Mouse (Mus musculus) heart, adult 11 months (tissue): ENCODE results near the gene Rpp14.
"Not testable (repeated sequence)": the region's sequence is repeated elsewhere in the genome, so short reads cannot be mapped to it uniquely, and the experiment has no call there.

ENCODE experiments used
- DNase-seq: peaks from one replicate; pipeline ENCODE4 v3.0.0; 2022

Gene Rpp14

DNA sequence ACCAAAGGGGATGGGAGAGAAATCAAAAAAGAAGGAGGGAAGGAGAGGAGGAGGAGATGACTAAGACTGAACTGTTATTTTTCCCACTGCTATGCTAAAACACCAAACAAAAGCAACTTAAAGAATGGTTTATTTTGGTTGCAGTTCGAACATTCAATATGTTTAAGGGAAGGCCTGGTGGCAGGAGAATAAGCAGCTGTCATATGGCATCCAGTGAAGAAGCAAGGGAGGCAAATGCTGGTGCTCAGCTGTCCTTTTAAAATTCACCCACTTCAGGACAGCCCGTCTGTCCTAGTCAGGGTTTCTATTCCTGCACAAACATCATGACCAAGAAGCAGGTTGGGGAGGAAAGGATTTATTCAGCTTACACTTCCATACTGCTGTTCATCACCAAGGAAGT is 37.2 kb downstream of the Rpp14 start:
- DNase-seq = no peak

DNA sequence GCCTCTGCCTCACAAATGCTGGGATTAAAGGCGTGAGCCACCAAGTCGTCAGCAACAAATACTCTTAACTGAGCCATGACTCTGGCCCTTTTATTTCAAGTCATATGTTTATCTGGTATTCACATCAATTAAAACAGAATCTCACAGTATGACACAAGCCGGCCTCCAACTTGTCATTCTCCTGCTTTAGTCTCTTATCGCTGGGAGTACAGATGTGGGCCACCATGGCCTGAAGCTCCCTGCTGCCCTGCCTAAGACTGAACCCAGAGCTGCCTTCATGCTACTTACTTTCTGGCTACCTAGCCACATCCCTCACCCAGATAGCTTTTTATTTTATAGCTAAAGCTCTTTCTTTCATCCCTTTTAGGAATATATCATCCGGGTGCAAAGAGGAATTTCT is 39.3 kb downstream of the Rpp14 start:
- no peak for DNase-seq

DNA sequence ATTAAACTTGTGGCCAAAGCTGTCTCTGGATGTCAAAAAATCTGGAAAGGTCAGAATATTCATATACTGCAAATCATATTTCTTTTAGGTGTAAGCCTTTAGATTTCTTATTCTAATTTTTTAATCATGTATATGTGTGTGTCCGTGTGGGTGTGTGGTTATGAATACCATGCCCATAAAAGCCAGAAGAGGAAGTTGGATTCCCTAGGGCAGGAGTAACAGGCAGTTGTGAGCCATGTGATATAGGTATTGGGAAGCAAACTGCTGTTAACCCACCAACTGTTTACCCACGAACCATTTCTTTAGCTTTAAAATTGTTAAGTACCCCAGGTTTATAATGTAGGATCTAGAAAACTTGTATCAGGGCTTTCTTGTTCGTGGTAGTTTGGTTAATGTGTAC is 39.7 kb downstream of the Rpp14 start:
- DNase-seq = no peak

DNA sequence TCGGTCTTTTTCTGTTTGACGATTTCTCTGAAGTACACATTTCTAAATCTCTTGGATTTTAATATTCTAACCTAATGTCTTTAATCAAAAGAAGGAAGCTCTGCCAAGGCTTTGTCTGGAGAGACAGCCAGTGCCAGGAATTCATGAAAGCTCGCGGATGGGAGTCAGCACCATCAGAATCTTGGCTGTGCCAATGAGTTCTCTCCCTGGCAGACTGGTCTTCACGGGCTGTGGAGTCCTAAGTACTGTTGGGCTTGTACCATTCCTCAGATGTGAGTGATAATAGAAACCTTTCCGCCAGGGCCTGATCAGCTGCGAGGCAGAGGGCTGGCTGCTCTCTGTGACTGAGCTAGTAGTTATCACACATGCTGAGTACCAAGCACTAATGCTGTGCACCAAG is 43.0 kb downstream of the Rpp14 start:
- DNase-seq = no peak

DNA sequence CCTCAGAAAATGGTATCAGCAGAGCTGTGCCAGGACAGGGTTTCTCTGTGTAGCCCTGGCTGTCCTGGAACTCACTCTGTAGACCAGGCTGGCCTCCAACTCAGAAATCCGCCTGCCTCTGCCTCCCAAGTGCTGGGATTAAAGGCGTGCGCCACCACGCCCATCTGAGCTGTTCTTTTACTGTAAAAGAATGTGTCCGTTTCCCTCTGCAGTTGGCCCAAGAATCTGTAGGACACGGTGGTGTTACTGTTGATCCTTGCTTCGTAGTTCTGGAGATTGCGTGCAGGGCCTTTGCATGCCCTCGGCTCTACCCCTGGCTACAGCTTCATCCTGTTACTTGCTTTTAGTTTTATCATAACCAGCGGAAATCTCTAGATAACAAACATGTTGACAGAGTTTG is 43.4 kb downstream of the Rpp14 start:
- DNase-seq = not testable (repeated sequence)

DNA sequence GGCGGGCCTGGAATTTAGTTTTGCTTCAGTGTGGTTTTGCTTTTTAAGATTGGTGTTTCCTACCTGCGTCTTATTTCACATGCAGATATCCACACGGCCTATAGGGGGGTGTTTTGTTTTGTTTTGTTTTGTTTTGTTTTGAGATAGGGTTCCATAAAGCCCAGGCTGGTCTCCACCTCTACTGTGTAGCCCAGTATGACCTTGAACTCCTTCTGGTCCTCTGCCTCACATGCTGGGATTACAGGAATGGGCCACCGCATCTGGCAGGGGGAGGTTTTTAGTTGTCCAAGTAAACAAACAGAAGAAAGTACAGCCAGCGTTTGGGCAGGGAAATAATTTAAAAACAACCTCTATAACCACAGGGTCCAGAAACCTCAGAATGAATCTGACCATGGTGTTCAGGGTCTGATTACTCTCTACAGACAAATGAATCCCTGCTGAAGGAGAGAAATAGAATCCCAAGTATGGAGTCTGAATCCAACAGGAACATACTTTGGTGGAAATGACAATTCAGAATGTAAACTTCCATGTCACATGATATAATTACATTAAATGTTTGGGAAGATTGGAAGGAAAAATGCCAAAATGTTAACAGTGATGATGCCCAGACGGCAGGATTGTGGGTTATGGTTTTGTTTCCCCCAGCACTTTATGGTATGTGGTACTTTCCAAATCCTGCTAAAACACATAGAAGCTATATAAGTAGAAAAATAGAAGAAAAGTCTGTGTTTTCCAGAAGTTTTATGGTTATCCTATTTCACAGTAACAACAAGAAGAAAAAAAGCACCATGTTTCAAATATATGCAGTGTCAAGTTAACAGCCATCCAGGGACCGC is 44.1 kb downstream of the Rpp14 start:
- DNase-seq = no peak

DNA sequence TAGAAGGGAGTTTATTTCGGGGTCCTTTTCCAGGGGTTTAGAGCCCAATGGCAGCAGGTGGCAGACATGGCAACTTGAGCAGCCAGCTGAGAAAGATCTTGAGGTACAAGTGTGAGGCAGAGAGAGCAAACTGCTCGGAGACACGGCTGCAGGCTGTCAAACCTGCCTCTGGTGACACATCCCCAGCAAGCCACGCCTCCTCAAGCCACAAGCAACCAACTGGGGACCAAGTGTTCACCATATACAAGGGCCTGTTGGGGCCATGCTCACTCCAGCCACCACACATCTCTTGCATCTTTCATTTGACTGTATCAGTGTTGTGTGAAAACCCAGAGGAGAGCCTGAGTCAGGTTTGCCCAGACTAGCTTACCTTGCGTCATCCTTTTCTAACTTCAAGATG is 47.8 kb downstream of the Rpp14 start:
- no peak for DNase-seq

DNA sequence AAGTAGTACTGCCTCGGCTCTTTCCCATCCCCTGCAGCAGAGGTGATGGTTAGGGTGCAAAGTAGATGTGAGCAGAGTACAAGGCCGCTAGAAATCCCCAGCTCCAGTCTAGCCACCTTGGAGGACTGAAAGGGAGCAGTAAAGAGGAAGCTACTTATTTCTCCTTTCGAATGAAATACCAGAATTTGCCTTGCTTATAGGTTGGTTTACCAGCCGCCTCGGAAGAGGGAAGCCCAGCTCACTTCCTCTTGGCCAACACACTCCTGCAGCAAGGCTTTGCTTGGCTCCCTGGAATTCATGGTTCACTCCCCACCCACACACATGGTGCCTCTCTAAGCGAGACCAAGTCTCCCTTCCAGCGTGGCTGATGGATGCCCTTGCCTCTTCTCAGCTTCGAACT is 52.6 kb downstream of the Rpp14 start:
- DNase-seq = peak; percentile 89

DNA sequence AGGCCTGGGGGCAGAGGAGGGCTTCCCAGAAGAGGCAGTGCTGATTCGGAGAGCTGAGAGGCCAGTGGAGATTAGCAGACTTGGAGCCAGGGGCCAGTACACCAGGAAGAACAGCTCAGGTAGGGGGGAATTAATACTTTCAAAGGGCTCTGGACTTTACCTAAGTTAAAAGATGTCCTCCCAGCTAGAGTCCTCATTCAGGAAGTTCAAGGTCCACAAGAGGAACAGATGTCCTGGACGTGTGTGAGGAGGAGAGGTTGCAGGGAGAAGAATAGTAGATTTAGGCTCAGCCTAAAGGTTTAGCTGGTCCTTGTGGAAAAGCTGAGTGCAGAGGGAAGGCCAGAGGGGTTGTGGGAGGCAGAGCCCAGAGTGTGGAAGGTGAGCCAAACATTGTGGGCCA is 54.1 kb downstream of the Rpp14 start:
- DNase-seq = no peak

DNA sequence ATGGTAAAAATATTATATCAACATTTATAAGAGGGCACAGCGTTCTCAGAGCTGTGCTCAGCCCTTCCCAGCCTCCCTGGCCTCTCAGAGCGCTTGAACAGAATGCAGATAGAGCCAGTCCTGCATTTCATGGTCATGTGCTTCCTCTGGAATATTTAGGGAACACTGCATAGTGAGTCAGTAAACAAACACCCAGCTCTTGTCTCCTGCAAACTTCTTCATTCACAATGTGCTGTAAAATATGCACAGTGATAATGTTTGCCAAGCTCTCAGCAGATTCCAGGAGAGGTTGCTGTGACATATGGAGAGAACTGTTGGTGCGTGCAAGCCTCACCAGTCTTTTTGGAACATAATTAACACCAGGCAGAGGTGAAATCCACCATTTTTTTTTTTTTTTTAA is 55.0 kb downstream of the Rpp14 start:
- DNase-seq = peak; percentile 93

DNA sequence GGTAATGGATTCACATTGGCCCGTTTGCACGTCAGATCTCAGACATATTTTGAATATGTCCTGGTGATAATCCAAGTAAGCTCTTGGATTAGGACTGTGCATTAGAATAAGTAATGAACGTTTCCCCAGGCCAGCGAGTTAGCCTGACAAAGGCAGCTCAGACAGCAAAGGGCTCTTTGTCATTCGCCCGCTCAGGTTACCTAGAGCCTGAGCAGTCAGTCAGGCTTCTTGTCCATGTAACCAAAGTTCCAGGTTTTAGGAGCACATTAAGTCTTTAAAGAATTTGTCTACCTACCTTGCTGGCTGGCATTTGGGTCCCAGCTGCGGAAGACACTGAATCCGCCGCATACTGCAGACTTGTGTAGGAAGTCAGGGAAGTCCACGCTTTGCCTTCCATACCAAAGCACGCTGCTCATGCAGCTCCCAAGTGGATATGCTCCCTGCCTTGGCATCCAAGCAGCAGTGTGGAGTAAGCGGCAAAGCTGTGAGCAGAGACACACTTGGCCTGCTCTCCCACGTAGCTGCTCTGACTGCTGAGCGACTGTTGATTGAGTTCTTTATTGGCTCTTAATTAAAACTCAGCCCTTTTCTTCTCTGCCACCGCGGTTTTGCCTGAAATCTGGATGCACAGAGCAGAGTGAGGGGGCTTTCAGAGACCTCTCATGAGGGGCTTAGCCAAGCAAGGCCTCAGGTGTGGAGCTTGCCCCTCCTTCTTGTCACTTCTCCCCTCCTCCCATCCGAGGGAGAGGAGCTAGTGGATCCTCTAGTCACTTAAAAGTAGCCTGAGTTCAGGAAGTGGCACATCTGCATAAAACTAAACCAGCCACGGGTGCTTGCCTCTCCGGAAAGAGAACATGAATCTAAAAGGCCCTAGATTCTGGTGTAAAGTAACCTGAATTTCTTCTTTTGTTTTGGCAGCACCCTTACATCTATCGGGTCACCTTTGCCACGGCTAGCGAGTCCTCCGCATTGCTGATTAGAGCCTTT is 59.9 kb downstream of the Rpp14 start:
- no peak for DNase-seq

DNA sequence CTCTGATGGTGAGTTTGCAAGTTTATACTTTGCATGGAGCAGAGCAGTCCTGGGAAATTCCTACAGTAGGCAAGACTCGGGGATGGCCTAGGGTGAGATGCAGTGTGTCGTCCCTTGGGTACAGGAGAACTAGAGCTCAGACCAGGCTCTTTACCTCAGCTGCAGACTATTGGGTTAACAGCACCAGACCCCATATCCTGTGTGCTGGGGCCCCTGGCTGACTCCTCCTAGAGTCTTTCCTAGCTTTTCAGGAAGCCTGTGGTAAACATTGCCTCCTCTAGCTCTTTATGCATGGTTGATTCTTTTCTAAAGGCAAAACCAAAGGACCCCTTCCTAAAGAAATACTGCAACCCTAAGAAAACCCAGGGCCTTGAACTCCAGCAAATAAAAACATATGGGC is 61.0 kb downstream of the Rpp14 start:
- DNase-seq = no peak
